In the genomic region with DNA sequence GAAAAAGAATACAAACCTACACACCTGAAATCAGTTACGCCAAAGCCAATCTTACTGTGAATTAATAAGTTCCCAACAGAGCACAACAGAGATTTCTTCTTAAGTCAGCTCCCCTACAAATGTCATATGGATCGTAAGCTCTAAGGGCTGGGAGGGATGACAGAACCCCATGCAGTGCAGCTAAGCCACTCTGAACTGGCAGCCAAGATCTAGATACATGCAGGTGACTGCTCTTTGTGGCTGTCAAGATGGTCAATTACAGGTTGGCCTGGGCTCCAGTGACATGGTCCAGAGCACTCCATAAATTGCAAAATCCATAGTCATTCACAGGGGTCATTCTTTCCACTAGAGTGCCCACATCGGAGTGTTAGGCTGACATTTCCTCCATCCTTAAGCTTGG, we compare ENCODE assay signal across 17 mouse cellular contexts.
DNase-seq lines count a peak whose midpoint lies in the region; ATAC-seq and TF ChIP-seq lines count a peak whose summit lies in the region.
"Had no signal": no experiment of that assay in that cellular context is flagged by ENCODE, and none has a peak within 500 bp of the region (broad histone marks: within the 10 kb centered on the region; RNA-seq: fewer than 3 reads in every experiment).

No protein-coding gene starts in this region.

- no peaks in the 10 kb centered on the region for H3K9me3 ChIP-seq in kidney, postnatal 0 days (replicated peaks; ENCODE audit: low read length)
- no peaks in the 10 kb centered on the region for H3K9me3 ChIP-seq in kidney, embryonic 14.5 days (ENCODE audit: control insufficient read depth, low read length)
- H3K9me3 ChIP-seq: embryonic facial prominence, embryonic 12.5 days; forebrain, embryonic 15.5 days; heart, embryonic 10.5 days; hindbrain, embryonic 13.5 days; intestine, embryonic 15.5 days had no signal

- H3K36me3 ChIP-seq in kidney, postnatal 0 days (ENCODE audit: insufficient read depth, low read length) = no peaks in the 10 kb centered on the region
- H3K36me3 ChIP-seq in kidney, embryonic 14.5 days (ENCODE audit: control insufficient read depth, insufficient read depth, low read length) = no peaks in the 10 kb centered on the region
- H3K36me3 ChIP-seq: embryonic facial prominence, embryonic 12.5 days; heart, embryonic 10.5 days; intestine, embryonic 15.5 days had no signal

- H3K27ac ChIP-seq in kidney, postnatal 0 days = no peak overlapping the region
- H3K27ac ChIP-seq in kidney, embryonic 14.5 days (ENCODE audit: low read depth, low read length) = no peak overlapping the region
- H3K27ac ChIP-seq: embryonic facial prominence, embryonic 12.5 days; forebrain, embryonic 15.5 days; heart, embryonic 10.5 days; hindbrain, embryonic 13.5 days; intestine, embryonic 15.5 days had no signal

- ATAC-seq in kidney, postnatal 0 days (replicated peaks; ENCODE audit: low FRiP score, low read depth) = 0 out of 2 replicates have a peak, but pooled peaks have one; percentile 33
- no peak for ATAC-seq in kidney, embryonic 14.5 days (ENCODE audit: low FRiP score, low TSS enrichment)
- ATAC-seq: forebrain, embryonic 15.5 days; intestine, embryonic 15.5 days had no signal

- peak; percentile 21 for DNase-seq in cerebellum, adult 11-12 months
- DNase-seq in cerebellum, postnatal 4 days (ENCODE audit: low spot score in 2 of 2) = no peak
- no peak for DNase-seq in kidney, postnatal 0 days (ENCODE audit: low spot score)
- peak; percentile 35 for DNase-seq in cerebellum, adult 9-11 months
- DNase-seq in thymus, postnatal 4 days = no peak
- DNase-seq in adrenal gland, postnatal 4 days (ENCODE audit: low spot score in 2 of 2) = no peak
- DNase-seq: adrenal gland, postnatal 10 days; gastrocnemius, postnatal 10 days; heart, adult 18-20 months; heart, postnatal 10 days; heart, postnatal 4 days had no signal

- H3K9ac ChIP-seq in kidney, postnatal 0 days (ENCODE audit: low read depth, low read length) = no peak overlapping the region
- no peak overlapping the region for H3K9ac ChIP-seq in kidney, embryonic 14.5 days (ENCODE audit: low read depth, low read length)
- H3K9ac ChIP-seq: embryonic facial prominence, embryonic 12.5 days; forebrain, embryonic 15.5 days; hindbrain, embryonic 13.5 days; intestine, embryonic 15.5 days had no signal

- H3K4me1 ChIP-seq in kidney, postnatal 0 days (replicated peaks; ENCODE audit: insufficient read depth, low read length) = no peaks in the 10 kb centered on the region
- no peaks in the 10 kb centered on the region for H3K4me1 ChIP-seq in kidney, embryonic 14.5 days (ENCODE audit: control insufficient read depth, insufficient read depth, low read length)
- H3K4me1 ChIP-seq: embryonic facial prominence, embryonic 12.5 days; heart, embryonic 10.5 days; intestine, embryonic 15.5 days had no signal

- no peaks in the 10 kb centered on the region for H3K27me3 ChIP-seq in kidney, postnatal 0 days (ENCODE audit: insufficient read depth, low read length)
- no peaks in the 10 kb centered on the region for H3K27me3 ChIP-seq in kidney, embryonic 14.5 days (ENCODE audit: control insufficient read depth, insufficient read depth, low read length)
- H3K27me3 ChIP-seq: embryonic facial prominence, embryonic 12.5 days; forebrain, embryonic 15.5 days; hindbrain, embryonic 13.5 days; intestine, embryonic 15.5 days had no signal

- H3K4me2 ChIP-seq in kidney, postnatal 0 days (ENCODE audit: low read length) = no peak overlapping the region
- no peak overlapping the region for H3K4me2 ChIP-seq in kidney, embryonic 14.5 days (replicated peaks; ENCODE audit: low read depth, low read length)
- H3K4me2 ChIP-seq: embryonic facial prominence, embryonic 12.5 days; forebrain, embryonic 15.5 days; hindbrain, embryonic 13.5 days; intestine, embryonic 15.5 days had no signal

- no peak for TF ChIP-seq CTCF in kidney, postnatal 0 days (IDR thresholded peaks at IDR 0.05; ENCODE audit: low read depth)

- WGBS in kidney, postnatal 0 days = 67% methylated on average over 3 of the region's 3 CpGs
- 78% methylated on average over 3 of the region's 3 CpGs for WGBS in kidney, embryonic 14.5 days

- no peak overlapping the region for H3K4me3 ChIP-seq in kidney, postnatal 0 days (replicated peaks; ENCODE audit: low read depth, low read length)
- H3K4me3 ChIP-seq in kidney, embryonic 14.5 days (ENCODE audit: low read length) = no peak overlapping the region
- H3K4me3 ChIP-seq: embryonic facial prominence, embryonic 12.5 days; forebrain, embryonic 15.5 days; heart, embryonic 10.5 days; hindbrain, embryonic 13.5 days; intestine, embryonic 15.5 days had no signal

Comparison
In these comparisons a context has a peak if more than half of its experiments do, and no peak if none do; other contexts are left out.
1. DNase-seq: peak in cerebellum, adult 11-12 months (single experiment) and cerebellum, adult 9-11 months (single experiment); none in cerebellum, postnatal 4 days (0 of 2), kidney, postnatal 0 days (single experiment), thymus, postnatal 4 days (single experiment) and adrenal gland, postnatal 4 days (0 of 2).